Mouse (Mus musculus) myocyte (in vitro differentiated cells): ENCODE data around the gene Ppp1r10.

Experiments used
- E2F4 ChIP-seq: IDR thresholded peaks from one replicate; pipeline ENCODE4 v1.6.1; 2011; ENCODE audit warnings: mild to moderate bottlenecking, control low read depth, moderate library complexity; ENCODE audit not compliant: insufficient read depth
- MAX ChIP-seq: IDR thresholded peaks from one replicate; pipeline ENCODE4 v1.6.1; 2011; ENCODE audit warnings: low read depth, mild to moderate bottlenecking, control low read depth
- POLR2A ChIP-seq: IDR thresholded peaks from one replicate; pipeline ENCODE4 v1.6.1; 2011; ENCODE audit warnings: low read depth, mild to moderate bottlenecking, control low read depth, moderate library complexity; ENCODE audit not compliant: insufficient read length
- USF1 ChIP-seq: IDR thresholded peaks from one replicate; pipeline ENCODE4 v1.6.1; 2011; ENCODE audit warnings: low read depth, mild to moderate bottlenecking, control low read depth, moderate library complexity

DNA sequence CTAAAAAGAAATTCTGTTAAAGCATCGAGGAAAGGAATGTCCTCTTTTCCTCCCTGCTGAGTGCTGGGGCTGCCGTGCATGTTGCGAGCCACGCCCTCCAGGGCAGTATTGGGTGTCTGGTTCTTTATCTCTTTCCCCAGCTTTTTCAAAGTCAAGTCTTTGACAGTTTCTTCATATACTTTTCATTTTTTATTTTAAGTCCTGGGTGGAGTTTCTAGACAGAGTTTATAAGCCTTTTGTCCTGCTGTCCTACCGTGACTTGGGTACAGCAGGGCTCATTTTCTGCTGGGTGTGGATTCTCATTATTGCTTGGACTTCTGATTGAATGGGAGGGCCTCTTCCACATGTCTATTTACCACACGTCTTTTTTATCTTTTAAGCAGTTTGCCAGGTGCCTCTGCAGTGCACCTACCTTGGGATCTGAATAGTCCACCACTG lies 3.6 kb downstream of the Ppp1r10 start:
- TF ChIP-seq E2F4 (no peak), MAX (no peak), USF1 (no peak), POLR2A (peak; percentile 46)
